Mouse (Mus musculus): ENCODE results near the gene Ddx4. TPM values are rescaled to one million over a fixed set of nuclear protein-coding genes. Genes with fewer than 3 reads are reported as not detected.

Ddx4 gene
- polyA plus RNA-seq, 1 experiment from 2014 or later: 0.49 TPM

DNA sequence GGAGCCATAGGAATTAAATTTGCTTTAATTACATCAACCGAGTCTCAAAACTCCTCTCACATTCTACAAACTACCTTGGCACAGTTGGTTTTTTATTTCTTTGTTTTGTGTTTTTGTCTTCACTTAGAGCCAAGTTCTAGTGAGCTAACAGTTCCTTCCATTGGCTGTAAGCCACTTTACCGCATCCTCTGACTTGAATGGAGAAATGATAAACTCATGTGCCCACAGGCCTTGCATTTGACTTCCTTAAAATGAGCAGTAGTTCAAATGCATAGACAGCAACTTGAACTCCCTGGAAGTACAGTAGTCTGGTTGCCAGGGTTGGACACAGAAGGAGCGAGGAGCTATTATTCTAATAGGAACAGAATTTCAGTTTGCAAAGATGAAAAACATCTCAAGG is 9.4 kb downstream of the Ddx4 start:
- H3K9ac ChIP-seq (replicated peaks; ENCODE audit: low read length): no peak overlapping the region
- H3K27ac ChIP-seq (ENCODE audit: low read length): no peak overlapping the region
- ATAC-seq (ENCODE audit: low FRiP score, low TSS enrichment): no peak
- H3K27me3 ChIP-seq (ENCODE audit: insufficient read depth, low read length): no peaks in the 10 kb centered on the region
- no peaks in the 10 kb centered on the region for H3K9me3 ChIP-seq (ENCODE audit: low read length)
- H3K4me3 ChIP-seq (ENCODE audit: low read length): no peak overlapping the region
- 93% methylated on average over 3 of the region's 3 CpGs for WGBS
- no peak overlapping the region for H3K4me2 ChIP-seq (replicated peaks; ENCODE audit: low read depth, low read length)
- H3K4me1 ChIP-seq (ENCODE audit: insufficient read depth, low read length): no peaks in the 10 kb centered on the region
- no peaks in the 10 kb centered on the region for H3K36me3 ChIP-seq (ENCODE audit: insufficient read depth, low read length)

DNA sequence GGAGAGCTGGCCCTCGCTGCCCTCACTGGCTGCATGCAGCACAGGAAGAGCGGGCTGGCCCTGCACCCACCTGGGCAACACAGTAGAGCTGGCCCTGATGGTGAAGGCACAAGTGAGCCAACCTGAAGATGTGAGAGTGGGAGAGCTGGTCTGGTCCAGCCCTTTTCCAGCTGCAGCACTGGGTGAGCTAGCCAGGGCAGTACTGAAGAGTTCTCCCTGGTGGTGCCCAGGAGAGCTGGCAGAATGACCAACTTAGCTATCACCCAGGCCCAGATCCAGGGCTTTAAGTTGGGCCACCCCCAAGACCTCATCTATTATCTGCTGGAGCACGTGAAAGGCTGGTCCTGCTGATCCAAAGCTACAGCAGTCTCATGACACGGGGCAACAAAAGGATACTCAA is 13.2 kb downstream of the Ddx4 start:
- Histone ChIP-seq H3K27ac (ENCODE audit: low read length) (no peak overlapping the region), H3K9ac (replicated peaks; ENCODE audit: low read length) (no peak overlapping the region), H3K4me2 (replicated peaks; ENCODE audit: low read depth, low read length) (no peak overlapping the region), H3K36me3 (ENCODE audit: insufficient read depth, low read length) (no peaks in the 10 kb centered on the region), H3K4me1 (ENCODE audit: insufficient read depth, low read length) (no peaks in the 10 kb centered on the region), H3K4me3 (ENCODE audit: low read length) (no peak overlapping the region), H3K9me3 (ENCODE audit: low read length) (no peaks in the 10 kb centered on the region), H3K27me3 (ENCODE audit: insufficient read depth, low read length) (no peaks in the 10 kb centered on the region)
- no peak for ATAC-seq (ENCODE audit: low FRiP score, low TSS enrichment)
- WGBS: 71% methylated on average over 4 of the region's 4 CpGs

DNA sequence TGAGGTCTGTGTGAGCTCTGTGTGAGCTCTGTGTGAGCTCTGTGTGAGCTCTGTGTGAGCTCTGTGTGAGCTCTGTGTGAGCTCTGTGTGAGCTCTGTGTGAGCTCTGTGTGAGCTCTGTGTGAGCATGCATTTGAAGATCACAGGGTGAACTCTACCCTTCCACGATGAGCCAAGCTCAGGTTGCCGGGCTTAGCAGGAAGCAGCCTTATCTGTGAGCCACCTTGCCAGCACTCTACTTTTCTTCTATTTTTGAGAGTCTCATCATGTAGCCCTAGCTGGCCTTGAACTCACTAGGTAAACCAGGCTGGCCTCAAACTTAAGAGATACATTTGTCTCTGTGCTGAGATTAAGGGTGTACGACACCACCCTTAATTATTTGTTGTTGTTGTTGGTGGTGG is 15.8 kb downstream of the Ddx4 start:
- Histone ChIP-seq H3K4me1 (ENCODE audit: insufficient read depth, low read length) (no peaks in the 10 kb centered on the region), H3K9me3 (ENCODE audit: low read length) (no peaks in the 10 kb centered on the region), H3K27me3 (ENCODE audit: insufficient read depth, low read length) (no peaks in the 10 kb centered on the region), H3K27ac (ENCODE audit: low read length) (no peak overlapping the region), H3K4me3 (ENCODE audit: low read length) (no peak overlapping the region), H3K9ac (replicated peaks; ENCODE audit: low read length) (no peak overlapping the region), H3K4me2 (replicated peaks; ENCODE audit: low read depth, low read length) (no peak overlapping the region), H3K36me3 (ENCODE audit: insufficient read depth, low read length) (no peaks in the 10 kb centered on the region)
- ATAC-seq (ENCODE audit: low FRiP score, low TSS enrichment): no peak
- 53% methylated on average over 3 of the region's 3 CpGs for WGBS

DNA sequence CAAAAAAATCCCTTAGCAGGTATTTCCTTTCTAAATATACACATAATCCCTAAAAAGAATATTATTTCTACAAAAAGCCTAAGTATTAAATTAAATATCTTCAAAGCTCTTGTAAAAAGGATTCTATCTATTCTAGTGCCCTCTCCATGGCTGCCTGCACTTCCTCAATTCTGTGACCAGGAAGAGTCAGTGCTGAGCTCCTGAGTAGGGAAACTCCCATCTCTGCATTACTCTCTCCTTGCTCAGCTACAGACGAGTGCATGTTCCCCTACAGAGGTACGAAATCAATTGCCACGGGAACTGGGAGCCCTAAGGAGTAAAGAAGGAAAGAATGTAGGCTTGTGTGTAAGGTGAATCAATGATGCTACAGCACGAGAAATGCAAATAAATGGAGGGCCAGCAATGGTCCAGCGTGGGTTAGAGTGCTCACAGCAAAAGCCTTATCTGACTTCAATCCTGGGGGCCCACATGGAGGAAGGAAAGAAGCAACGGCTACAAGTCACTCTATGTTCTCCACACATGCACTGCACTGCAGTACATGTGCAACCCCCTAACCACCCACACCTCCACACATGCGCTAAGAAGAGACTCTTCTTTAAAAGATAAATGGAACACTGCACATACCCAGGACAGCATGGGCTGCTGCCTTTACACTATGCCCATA is 17.0 kb downstream of the Ddx4 start:
- Histone ChIP-seq H3K36me3 (ENCODE audit: insufficient read depth, low read length) (no peaks in the 10 kb centered on the region), H3K9ac (replicated peaks; ENCODE audit: low read length) (no peak overlapping the region), H3K4me3 (ENCODE audit: low read length) (no peak overlapping the region), H3K4me1 (ENCODE audit: insufficient read depth, low read length) (no peaks in the 10 kb centered on the region), H3K27ac (ENCODE audit: low read length) (no peak overlapping the region), H3K9me3 (ENCODE audit: low read length) (no peaks in the 10 kb centered on the region), H3K4me2 (replicated peaks; ENCODE audit: low read depth, low read length) (no peak overlapping the region), H3K27me3 (ENCODE audit: insufficient read depth, low read length) (no peaks in the 10 kb centered on the region)
- ATAC-seq (ENCODE audit: low FRiP score, low TSS enrichment): no peak
- 69% methylated on average over 7 of the region's 7 CpGs for WGBS

DNA sequence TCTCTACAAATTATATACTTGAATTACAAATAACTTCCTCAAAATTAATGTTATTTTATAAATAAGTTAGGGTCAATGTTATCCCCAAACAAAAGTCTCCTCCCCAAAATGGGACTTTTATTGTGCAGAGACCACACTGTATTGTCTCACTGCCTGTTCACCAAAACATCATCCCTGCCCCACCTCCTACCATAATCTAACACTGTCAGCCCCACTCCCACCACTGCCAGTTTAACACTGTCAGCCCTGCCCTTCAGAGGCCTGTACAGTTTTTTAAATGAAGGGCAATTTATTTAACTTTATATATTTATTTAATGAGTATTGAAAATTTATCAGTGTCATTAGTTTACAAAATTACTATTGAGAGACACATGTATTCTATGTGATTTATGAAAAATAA is 26.7 kb downstream of the Ddx4 start:
- Histone ChIP-seq H3K27ac (ENCODE audit: low read length) (no peak overlapping the region), H3K4me3 (ENCODE audit: low read length) (no peak overlapping the region), H3K4me1 (ENCODE audit: insufficient read depth, low read length) (no peaks in the 10 kb centered on the region), H3K36me3 (ENCODE audit: insufficient read depth, low read length) (no peaks in the 10 kb centered on the region), H3K9ac (replicated peaks; ENCODE audit: low read length) (no peak overlapping the region), H3K9me3 (ENCODE audit: low read length) (no peaks in the 10 kb centered on the region), H3K27me3 (ENCODE audit: insufficient read depth, low read length) (no peaks in the 10 kb centered on the region), H3K4me2 (replicated peaks; ENCODE audit: low read depth, low read length) (no peak overlapping the region)
- ATAC-seq (ENCODE audit: low FRiP score, low TSS enrichment): no peak

DNA sequence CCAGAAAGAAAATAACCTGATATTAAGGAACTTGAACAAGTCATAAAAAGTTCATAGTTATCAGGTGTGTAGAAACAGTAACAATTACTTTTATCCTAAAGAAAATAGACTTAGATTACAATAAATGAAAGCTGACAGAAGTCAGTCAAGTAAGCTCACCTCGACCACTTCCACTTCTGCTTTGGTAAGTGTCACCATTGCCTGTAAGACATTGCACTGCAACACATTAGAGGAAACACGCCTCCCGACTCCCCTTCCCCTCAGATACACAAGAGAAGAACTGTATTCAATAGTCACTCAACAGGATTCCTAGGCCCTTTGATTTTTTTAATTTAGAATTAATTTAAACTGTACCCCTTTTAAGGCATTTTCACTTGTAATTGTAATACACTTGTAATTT is 27.7 kb downstream of the Ddx4 start:
- H3K36me3 ChIP-seq (ENCODE audit: insufficient read depth, low read length): no peaks in the 10 kb centered on the region
- no peaks in the 10 kb centered on the region for H3K27me3 ChIP-seq (ENCODE audit: insufficient read depth, low read length)
- no peak overlapping the region for H3K27ac ChIP-seq (ENCODE audit: low read length)
- H3K4me3 ChIP-seq (ENCODE audit: low read length): no peak overlapping the region
- no peak overlapping the region for H3K4me2 ChIP-seq (replicated peaks; ENCODE audit: low read depth, low read length)
- ATAC-seq (ENCODE audit: low FRiP score, low TSS enrichment): no peak
- H3K9ac ChIP-seq (replicated peaks; ENCODE audit: low read length): no peak overlapping the region
- no peaks in the 10 kb centered on the region for H3K9me3 ChIP-seq (ENCODE audit: low read length)
- H3K4me1 ChIP-seq (ENCODE audit: insufficient read depth, low read length): no peaks in the 10 kb centered on the region
- 81% methylated on average over 3 of the region's 3 CpGs for WGBS

DNA sequence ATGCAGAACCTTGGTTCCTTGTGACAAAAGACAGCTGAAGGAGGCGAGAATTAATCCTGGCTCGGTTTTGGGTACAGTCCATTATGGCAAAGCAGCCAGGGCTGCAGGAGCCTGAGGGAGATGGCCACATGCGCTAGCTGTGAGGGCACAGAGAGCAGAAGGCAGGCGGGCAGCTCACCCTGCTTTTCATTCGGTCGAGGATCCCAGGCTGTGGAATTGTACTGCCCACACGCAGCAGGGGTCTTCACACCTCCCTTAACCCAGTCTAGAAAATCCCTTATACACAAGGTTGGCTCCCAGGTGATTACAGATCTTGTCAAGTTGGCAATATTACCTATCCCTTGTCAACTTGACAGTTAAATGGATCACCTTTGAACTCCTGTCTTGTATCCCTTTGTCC is 28.6 kb downstream of the Ddx4 start:
- Histone ChIP-seq H3K4me3 (ENCODE audit: low read length) (no peak overlapping the region), H3K4me2 (replicated peaks; ENCODE audit: low read depth, low read length) (no peak overlapping the region), H3K27me3 (ENCODE audit: insufficient read depth, low read length) (no peaks in the 10 kb centered on the region), H3K9me3 (ENCODE audit: low read length) (no peaks in the 10 kb centered on the region), H3K9ac (replicated peaks; ENCODE audit: low read length) (no peak overlapping the region), H3K4me1 (ENCODE audit: insufficient read depth, low read length) (no peaks in the 10 kb centered on the region), H3K36me3 (ENCODE audit: insufficient read depth, low read length) (no peaks in the 10 kb centered on the region), H3K27ac (ENCODE audit: low read length) (no peak overlapping the region)
- no peak for ATAC-seq (ENCODE audit: low FRiP score, low TSS enrichment)
- 66% methylated on average over 7 of the region's 7 CpGs for WGBS

DNA sequence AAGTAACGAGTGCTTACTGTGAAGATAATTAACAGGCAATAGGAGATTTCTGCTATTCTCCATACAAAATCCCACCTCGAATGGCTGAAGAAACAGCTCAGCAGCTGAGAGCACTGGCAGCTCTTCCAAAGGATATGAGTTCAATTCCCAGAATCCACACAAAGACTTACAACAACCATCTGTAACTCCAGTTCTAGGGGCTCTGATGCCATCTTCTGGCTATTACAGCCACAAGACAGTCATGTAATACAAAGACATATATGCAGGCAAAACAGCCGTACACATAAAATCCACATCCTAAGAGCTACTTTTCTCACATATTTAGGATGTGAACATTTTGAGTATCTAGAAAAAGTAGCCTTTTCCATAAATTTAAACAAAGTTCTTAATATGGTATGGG is 30.7 kb downstream of the Ddx4 start:
- WGBS: 54% methylated on average over 3 of the region's 3 CpGs
- no peak overlapping the region for H3K9ac ChIP-seq (replicated peaks; ENCODE audit: low read length)
- no peak for ATAC-seq (ENCODE audit: low FRiP score, low TSS enrichment)
- no peaks in the 10 kb centered on the region for H3K27me3 ChIP-seq (ENCODE audit: insufficient read depth, low read length)
- H3K36me3 ChIP-seq (ENCODE audit: insufficient read depth, low read length): no peaks in the 10 kb centered on the region
- no peak overlapping the region for H3K4me3 ChIP-seq (ENCODE audit: low read length)
- H3K27ac ChIP-seq (ENCODE audit: low read length): no peak overlapping the region
- no peaks in the 10 kb centered on the region for H3K4me1 ChIP-seq (ENCODE audit: insufficient read depth, low read length)
- no peak overlapping the region for H3K4me2 ChIP-seq (replicated peaks; ENCODE audit: low read depth, low read length)
- H3K9me3 ChIP-seq (ENCODE audit: low read length): no peaks in the 10 kb centered on the region

DNA sequence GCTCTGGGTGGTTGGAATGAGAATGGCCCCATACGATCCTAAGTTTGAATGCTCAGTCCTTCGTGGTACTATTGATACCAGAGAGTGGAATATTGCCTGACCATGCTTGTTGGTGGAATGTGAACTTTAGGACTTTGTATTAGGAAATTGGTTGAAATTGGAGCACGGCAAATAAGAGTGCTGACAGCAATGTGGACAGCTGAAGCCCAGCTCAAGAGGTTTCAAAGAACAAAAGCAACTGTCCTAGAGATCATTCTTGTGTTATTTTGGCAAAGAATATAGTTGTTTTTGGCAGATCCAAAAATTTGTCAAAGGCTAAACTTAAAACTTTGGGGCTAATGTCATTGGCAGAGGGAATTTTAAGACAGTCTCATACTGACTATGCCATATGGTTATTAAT is 43.7 kb downstream of the Ddx4 start:
- Histone ChIP-seq H3K27me3 (ENCODE audit: insufficient read depth, low read length) (no peaks in the 10 kb centered on the region), H3K36me3 (ENCODE audit: insufficient read depth, low read length) (no peaks in the 10 kb centered on the region), H3K27ac (ENCODE audit: low read length) (no peak overlapping the region), H3K9ac (replicated peaks; ENCODE audit: low read length) (no peak overlapping the region), H3K4me2 (replicated peaks; ENCODE audit: low read depth, low read length) (no peak overlapping the region), H3K4me3 (ENCODE audit: low read length) (no peak overlapping the region), H3K9me3 (ENCODE audit: low read length) (no peaks in the 10 kb centered on the region), H3K4me1 (ENCODE audit: insufficient read depth, low read length) (no peaks in the 10 kb centered on the region)
- ATAC-seq (ENCODE audit: low FRiP score, low TSS enrichment): no peak
- WGBS: 86% methylated on average over 3 of the region's 3 CpGs

DNA sequence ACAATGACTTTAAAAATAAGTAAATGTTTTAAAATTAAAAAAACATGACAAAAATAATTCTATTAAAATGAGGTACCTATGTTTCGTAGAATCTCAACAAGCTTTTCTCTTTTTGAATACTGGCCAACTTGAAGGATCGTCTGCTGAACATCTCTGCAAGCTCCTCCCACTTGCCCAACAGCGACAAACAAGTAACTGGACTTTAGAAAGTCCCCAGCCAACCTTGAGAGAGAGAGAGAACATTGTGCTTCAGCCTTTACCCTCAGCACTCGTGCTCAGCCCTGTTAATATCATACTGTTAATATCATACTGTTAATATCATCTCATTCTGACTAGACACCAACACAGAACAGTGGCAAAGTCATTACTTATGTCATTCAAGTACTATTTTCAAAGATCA is 47.9 kb downstream of the Ddx4 start:
- H3K9me3 ChIP-seq (ENCODE audit: low read length): no peaks in the 10 kb centered on the region
- H3K36me3 ChIP-seq (ENCODE audit: insufficient read depth, low read length): no peaks in the 10 kb centered on the region
- H3K27me3 ChIP-seq (ENCODE audit: insufficient read depth, low read length): no peaks in the 10 kb centered on the region
- H3K4me3 ChIP-seq (ENCODE audit: low read length): no peak overlapping the region
- no peaks in the 10 kb centered on the region for H3K4me1 ChIP-seq (ENCODE audit: insufficient read depth, low read length)
- no peak overlapping the region for H3K9ac ChIP-seq (replicated peaks; ENCODE audit: low read length)
- ATAC-seq (ENCODE audit: low FRiP score, low TSS enrichment): no peak
- H3K4me2 ChIP-seq (replicated peaks; ENCODE audit: low read depth, low read length): no peak overlapping the region
- H3K27ac ChIP-seq (ENCODE audit: low read length): no peak overlapping the region
- WGBS: 65% methylated on average over 4 of the region's 4 CpGs
